8 mouse cellular contexts compared by ENCODE assay signal in genomic region chr5:108550207-108550594, GRCm38 (mm10). TPM values are rescaled to one million over a fixed set of nuclear protein-coding genes. Genes with fewer than 3 reads are reported as not detected.
A peak's percentile ranks its signal among the peaks of the same experiment; 100 is the strongest.
DNase-seq lines count a peak whose midpoint lies in the region; ATAC-seq and TF ChIP-seq lines count a peak whose summit lies in the region.

No protein-coding gene starts in this region.

- H3K36me3 ChIP-seq in liver, embryonic 11.5 days (ENCODE audit: control insufficient read depth, insufficient read depth, low read length) = no peaks in the 10 kb centered on the region
- H3K36me3 ChIP-seq in embryonic facial prominence, embryonic 15.5 days = no peaks in the 10 kb centered on the region
- H3K36me3 ChIP-seq in intestine, embryonic 16.5 days (ENCODE audit: control insufficient read depth, insufficient read depth, low read length) = no peaks in the 10 kb centered on the region

- 6% methylated on average over 16 of the region's 16 CpGs for WGBS in liver, embryonic 11.5 days
- 3% methylated on average over 16 of the region's 16 CpGs for WGBS in embryonic facial prominence, embryonic 15.5 days
- WGBS in intestine, embryonic 16.5 days = under 1% methylated on average over 16 of the region's 16 CpGs
- 0% methylated on average over 16 of the region's 16 CpGs for WGBS in olfactory bulb, adult 2 months

- TF ChIP-seq POLR2A in olfactory bulb, adult 2 months (IDR thresholded peaks at IDR 0.05; ENCODE audit: insufficient read depth, low read depth, low read length) = no peak; the same call in 1 of the 2 replicates

- H3K4me1 ChIP-seq in liver, embryonic 11.5 days (replicated peaks; ENCODE audit: control insufficient read depth, insufficient read depth, low read length) = no peaks in the 10 kb centered on the region; the same call in 1 of the 2 replicates
- H3K4me1 ChIP-seq in embryonic facial prominence, embryonic 15.5 days = peaks cover 13% of the 10 kb centered on the region
- H3K4me1 ChIP-seq in intestine, embryonic 16.5 days (ENCODE audit: control insufficient read depth, insufficient read depth, low read length) = peaks cover 8% of the 10 kb centered on the region
- peaks cover 28% of the 10 kb centered on the region for H3K4me1 ChIP-seq in olfactory bulb, adult 2 months (ENCODE audit: control insufficient read depth, insufficient read depth, low read length)

- no peak for DNase-seq in liver, embryonic 11.5 days (ENCODE audit: low spot score)
- DNase-seq in liver = no peak
- no peak for DNase-seq in adrenal gland, postnatal 10 days
- no peak for DNase-seq in Muller cell, postnatal 12 days (ENCODE audit: inconsistent ontology term)
- no peak for DNase-seq in thymus, adult 18-20 months

- H3K27me3 ChIP-seq in liver, embryonic 11.5 days (replicated peaks; ENCODE audit: control insufficient read depth, insufficient read depth, low read length) = peaks cover 44% of the 10 kb centered on the region
- H3K27me3 ChIP-seq in embryonic facial prominence, embryonic 15.5 days = peaks cover 36% of the 10 kb centered on the region
- peaks cover 24% of the 10 kb centered on the region for H3K27me3 ChIP-seq in intestine, embryonic 16.5 days (replicated peaks; ENCODE audit: control insufficient read depth, insufficient read depth, low read length)

- H3K9me3 ChIP-seq in liver, embryonic 11.5 days (ENCODE audit: control insufficient read depth, low read length) = no peaks in the 10 kb centered on the region
- H3K9me3 ChIP-seq in embryonic facial prominence, embryonic 15.5 days (replicated peaks) = no peaks in the 10 kb centered on the region
- no peaks in the 10 kb centered on the region for H3K9me3 ChIP-seq in intestine, embryonic 16.5 days (ENCODE audit: control insufficient read depth, low read length)

- no peak overlapping the region for H3K27ac ChIP-seq in liver, embryonic 11.5 days (ENCODE audit: low read depth, low read length)
- H3K27ac ChIP-seq in embryonic facial prominence, embryonic 15.5 days (replicated peaks) = no peak overlapping the region
- H3K27ac ChIP-seq in intestine, embryonic 16.5 days (ENCODE audit: low read length) = no peak overlapping the region
- H3K27ac ChIP-seq in olfactory bulb, adult 2 months (ENCODE audit: insufficient read depth, low read depth, low read length) = peak overlapping the region; percentile 79

- no peak for TF ChIP-seq CTCF in olfactory bulb, adult 2 months (IDR thresholded peaks at IDR 0.05; ENCODE audit: insufficient read depth, low read depth, low read length)

- H3K4me2 ChIP-seq in liver, embryonic 11.5 days = peak overlapping the region; percentile 56
- peak overlapping the region; percentile 61 for H3K4me2 ChIP-seq in embryonic facial prominence, embryonic 15.5 days (replicated peaks)
- H3K4me2 ChIP-seq in intestine, embryonic 16.5 days (ENCODE audit: low read depth, low read length) = peak overlapping the region; percentile 63

- H3K4me3 ChIP-seq in liver, embryonic 11.5 days (ENCODE audit: low read depth, low read length) = peak overlapping the region; percentile 21
- peak overlapping the region; percentile 31 for H3K4me3 ChIP-seq in embryonic facial prominence, embryonic 15.5 days (replicated peaks)
- H3K4me3 ChIP-seq in intestine, embryonic 16.5 days (ENCODE audit: low read length) = peak overlapping the region; percentile 38
- peak overlapping the region; percentile 63 for H3K4me3 ChIP-seq in olfactory bulb, adult 2 months (ENCODE audit: insufficient read depth, low read depth, low read length)

- no peak overlapping the region for H3K9ac ChIP-seq in liver, embryonic 11.5 days (ENCODE audit: low read depth, low read length)
- no peak overlapping the region for H3K9ac ChIP-seq in embryonic facial prominence, embryonic 15.5 days
- H3K9ac ChIP-seq in intestine, embryonic 16.5 days (ENCODE audit: low read depth, low read length) = no peak overlapping the region

- ATAC-seq in liver, embryonic 11.5 days (replicated peaks; ENCODE audit: low FRiP score) = no peak
- ATAC-seq in embryonic facial prominence, embryonic 15.5 days (ENCODE audit: insufficient number of reproducible peaks, low FRiP score, low TSS enrichment, low read depth) = no peak
- peak; percentile 5; the same call in 1 of the 2 replicates for ATAC-seq in intestine, embryonic 16.5 days

RNA-seq across cellular contexts. Expression of gene Cplx1, which starts 0.4 kb away (rescaled TPM):
- not detected in 2 replicates for polyA plus RNA-seq in liver, embryonic 11.5 days (2014; fragmentation: Nextera tagmentation; extraction: Ambion mirVana)
- 0.38 and 0.89 TPM in 2 replicates for polyA plus RNA-seq in embryonic facial prominence, embryonic 15.5 days (2015; fragmentation: Nextera tagmentation; extraction: Ambion mirVana)
- polyA plus RNA-seq in intestine, embryonic 16.5 days (2015; fragmentation: Nextera tagmentation; extraction: Ambion mirVana) = 2.3 and 2.7 TPM in 2 replicates
- polyA plus RNA-seq in olfactory bulb, adult 2 months (2012; ENCODE audit: insufficient read depth, insufficient read length, low replicate concordance, missing spikeins) = 281 and 534 TPM in 2 replicates
- total RNA-seq in adrenal gland, postnatal 10 days (2021) = 10 to 100 TPM in 1 of 2 experiments, 1 to 10 TPM in 1; 7.1 to 13.8 TPM

Comparison
In these comparisons a context has a peak if more than half of its experiments do, and no peak if none do; other contexts are left out.
1. RNA of gene Cplx1, which starts 0.4 kb away (polyA plus RNA-seq): 281 to 534 TPM in olfactory bulb, adult 2 months; 2.3 to 2.7 TPM in intestine, embryonic 16.5 days, 0.38 to 0.89 TPM in embryonic facial prominence, embryonic 15.5 days and not detected in liver, embryonic 11.5 days; every median in the first group is over 10 times any median in the second.
2. Peak in every context shown above with its lines, with median percentiles within 50 percentile points of each other: H3K4me2 ChIP-seq and H3K4me3 ChIP-seq.